Mouse (Mus musculus): ENCODE results near the gene Lrrc29. TPM values are rescaled to one million over a fixed set of nuclear protein-coding genes. Genes with fewer than 3 reads are reported as not detected.
A peak's percentile ranks its signal among the peaks of the same experiment; 100 is the strongest.
"Not testable (repeated sequence)": the region's sequence is repeated elsewhere in the genome, so short reads cannot be mapped to it uniquely, and the experiment has no call there.

The Lrrc29 gene
- total RNA-seq, 2 experiments from 2014 or later = 0.89 to 1.4 TPM

DNA sequence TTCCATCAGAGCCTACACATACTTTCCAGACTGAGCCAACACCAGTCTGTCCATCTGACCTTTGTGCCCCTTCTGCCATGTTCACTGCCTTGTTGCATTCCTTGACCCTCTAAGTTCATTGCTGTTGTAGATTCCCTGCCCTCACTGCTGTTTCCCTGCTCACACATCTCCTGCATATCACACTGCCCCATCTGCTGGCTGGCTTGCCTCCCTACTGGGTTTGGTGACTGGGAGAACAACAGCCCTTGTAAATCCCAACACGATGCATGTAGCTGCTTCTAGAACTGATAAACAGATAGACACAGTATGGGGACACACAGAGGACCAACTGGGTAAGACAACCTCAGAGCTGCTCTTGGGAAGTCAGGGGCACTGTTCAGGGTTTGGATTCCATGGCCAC is 14.4 kb downstream of the Lrrc29 start:
- no peak for DNase-seq (ENCODE audit: low spot score)

DNA sequence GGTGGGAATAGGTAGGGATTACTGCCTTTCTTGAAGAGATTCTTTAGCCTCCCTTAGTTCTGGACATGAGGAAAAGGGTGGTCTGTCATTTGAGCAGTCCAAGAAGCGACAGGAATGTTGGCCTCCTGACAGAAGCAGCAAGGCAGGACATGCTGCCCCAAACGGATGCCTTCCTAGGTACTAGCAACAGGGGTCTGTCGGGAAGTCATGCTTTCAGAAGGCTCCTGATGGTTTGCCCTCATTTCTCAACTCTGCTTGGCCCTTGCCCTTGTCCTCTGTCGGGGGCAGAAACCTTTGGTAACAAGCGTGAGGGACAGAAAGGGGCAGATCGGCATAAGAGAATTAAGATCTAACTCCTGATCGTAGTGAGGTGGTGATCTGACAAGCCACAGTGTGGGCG is 16.0 kb downstream of the Lrrc29 start:
- DNase-seq (ENCODE audit: low spot score) = no peak

GRCm38 (mm10) chr8:105309142-105309847 is 16.8 kb downstream of the Lrrc29 start:
- DNase-seq (ENCODE audit: low spot score) = no peak

- no peak for DNase-seq (ENCODE audit: low spot score)
Measured at GRCm38 (mm10) chr8:105308428-105308827, 17.6 kb downstream of the Lrrc29 start.

DNA sequence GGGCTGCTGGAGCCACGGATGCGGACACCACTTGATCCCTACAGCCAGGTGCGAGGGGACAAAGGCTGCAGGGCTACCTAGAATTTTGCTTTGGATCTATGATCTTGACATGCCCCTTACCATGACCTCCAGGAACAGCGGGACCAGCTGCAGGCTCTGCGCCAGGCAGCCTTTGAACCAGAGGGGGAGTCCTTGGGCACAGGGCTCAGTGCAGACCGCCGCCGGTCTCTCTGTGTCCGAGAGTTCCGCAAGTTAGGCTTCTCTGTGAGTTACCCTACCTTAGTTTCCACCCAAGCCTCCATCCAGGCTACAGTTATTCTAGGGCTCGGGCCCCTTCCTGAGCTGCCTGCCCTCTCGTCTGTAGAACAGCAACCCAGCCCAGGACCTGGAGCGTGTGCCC is 18.4 kb downstream of the Lrrc29 start:
- no peak for DNase-seq (ENCODE audit: low spot score)

- no peak for DNase-seq (ENCODE audit: low spot score)
Measured at GRCm38 (mm10) chr8:105306146-105306691, 19.9 kb downstream of the Lrrc29 start.

GRCm38 (mm10) chr8:105305211-105306145 is 20.6 kb downstream of the Lrrc29 start, which contains the start of gene Elmo3:
Gene Elmo3 (plus strand): TSS chr8:105305601.
- peak; percentile 33 for DNase-seq (ENCODE audit: low spot score)

DNA sequence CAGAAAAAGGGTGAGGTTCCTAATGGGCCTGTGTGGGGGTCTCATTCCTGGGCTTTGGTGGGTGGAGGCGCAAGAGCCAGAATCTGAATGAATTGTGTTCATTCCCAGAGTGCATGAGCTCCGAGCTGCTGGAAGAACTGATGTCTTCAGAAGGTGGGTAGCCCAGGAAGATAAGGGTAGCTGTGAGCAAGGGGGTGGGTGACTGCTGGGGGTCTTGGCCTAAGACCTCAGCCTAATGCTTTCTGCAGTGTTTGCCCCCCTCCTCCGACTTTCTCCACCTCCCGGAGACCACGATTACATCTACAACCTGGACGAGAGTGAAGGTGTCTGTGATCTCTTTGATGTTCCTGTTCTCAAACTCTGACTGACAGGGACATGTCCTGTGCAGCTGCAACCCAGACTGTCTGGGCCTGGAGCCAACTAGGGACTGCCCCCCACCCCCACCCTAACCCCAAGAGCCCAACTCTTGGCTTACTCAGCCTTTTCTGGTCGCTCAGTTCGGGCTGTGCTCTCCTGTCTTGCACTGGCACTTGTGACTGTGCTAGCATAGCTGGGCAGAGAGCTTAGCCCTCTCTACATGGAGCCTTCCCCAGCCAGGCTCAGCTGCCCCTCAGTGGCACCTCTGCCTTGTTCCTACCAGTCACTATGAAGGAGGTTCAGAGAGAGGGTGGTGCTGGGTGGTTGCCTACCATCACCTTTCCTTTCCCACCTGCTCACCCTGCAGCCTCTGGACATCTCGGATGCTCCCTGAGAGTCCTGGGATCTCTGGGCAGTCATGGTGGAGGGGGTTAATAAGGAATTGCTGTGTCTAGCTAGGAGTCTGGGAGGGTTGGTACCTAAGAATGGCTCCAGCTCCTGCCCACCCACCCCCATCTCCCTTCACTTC is 21.5 kb downstream of the Lrrc29 start:
- no peak for DNase-seq (ENCODE audit: low spot score)

GRCm38 (mm10) chr8:105303874-105304273 is 22.2 kb downstream of the Lrrc29 start:
- no peak for DNase-seq (ENCODE audit: low spot score)

- no peak for DNase-seq (ENCODE audit: low spot score)
Measured at GRCm38 (mm10) chr8:105303396-105303795, 22.7 kb downstream of the Lrrc29 start.

DNA sequence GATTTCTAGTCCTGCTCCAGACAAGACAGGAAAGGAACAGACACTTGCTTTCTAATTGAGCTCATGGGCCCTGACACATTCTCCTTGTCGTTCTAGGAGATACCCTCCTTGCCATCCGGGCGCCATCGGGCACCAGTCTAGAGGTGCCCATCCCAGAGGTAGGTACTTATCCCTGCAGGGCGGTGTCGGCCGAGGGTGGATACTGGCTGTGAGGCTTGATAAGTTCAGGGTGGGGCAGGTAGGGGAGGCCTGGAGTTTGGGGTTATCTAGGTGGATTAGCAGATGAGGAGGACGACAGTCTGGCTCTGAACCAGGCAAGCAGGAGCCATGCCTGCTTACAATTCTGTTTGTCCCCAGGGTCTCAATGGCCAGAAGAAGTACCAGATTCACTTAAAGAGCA is 26.1 kb downstream of the Lrrc29 start:
- no peak for DNase-seq (ENCODE audit: low spot score)

- DNase-seq (ENCODE audit: low spot score) = no peak
Measured at GRCm38 (mm10) chr8:105298351-105299252, 27.5 kb downstream of the Lrrc29 start.

DNA sequence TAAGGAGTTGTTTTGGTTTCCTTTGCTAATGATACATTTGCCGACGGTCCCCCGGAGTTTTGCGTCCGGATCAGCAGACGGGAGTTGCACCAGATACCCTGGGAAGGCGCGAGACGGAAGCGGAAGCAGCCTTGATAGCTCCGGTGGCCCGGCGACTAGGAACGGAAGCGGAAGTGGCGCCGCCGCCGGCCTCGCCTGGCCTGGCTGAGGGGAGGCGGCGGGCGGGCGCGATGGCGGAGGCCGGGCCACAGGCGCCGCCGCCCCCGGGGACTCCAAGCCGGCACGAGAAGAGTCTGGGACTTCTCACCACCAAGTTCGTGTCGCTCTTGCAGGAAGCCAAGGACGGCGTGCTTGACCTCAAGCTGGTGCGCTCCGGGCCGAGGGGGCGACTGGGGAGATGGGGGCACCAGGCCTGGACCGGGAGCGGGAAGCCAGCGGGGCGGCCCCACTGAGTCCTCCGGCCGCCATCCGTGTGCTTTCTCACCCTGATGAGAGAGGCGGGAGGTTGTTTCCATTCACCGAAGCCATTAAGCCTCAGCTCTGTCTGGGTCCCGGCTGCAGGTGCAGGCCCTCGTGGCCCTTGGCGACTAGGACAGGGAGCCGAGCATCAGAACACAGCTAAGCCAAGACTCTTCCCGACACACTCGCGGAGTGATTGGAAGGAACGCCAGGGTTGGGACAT is 28.4 kb downstream of the Lrrc29 start, which contains the start of gene E2f4:
Gene E2f4, plus strand, starts transcription at position 153 of the 682 bp plus-strand sequence.
- DNase-seq (ENCODE audit: low spot score) = peak; percentile 91

DNA sequence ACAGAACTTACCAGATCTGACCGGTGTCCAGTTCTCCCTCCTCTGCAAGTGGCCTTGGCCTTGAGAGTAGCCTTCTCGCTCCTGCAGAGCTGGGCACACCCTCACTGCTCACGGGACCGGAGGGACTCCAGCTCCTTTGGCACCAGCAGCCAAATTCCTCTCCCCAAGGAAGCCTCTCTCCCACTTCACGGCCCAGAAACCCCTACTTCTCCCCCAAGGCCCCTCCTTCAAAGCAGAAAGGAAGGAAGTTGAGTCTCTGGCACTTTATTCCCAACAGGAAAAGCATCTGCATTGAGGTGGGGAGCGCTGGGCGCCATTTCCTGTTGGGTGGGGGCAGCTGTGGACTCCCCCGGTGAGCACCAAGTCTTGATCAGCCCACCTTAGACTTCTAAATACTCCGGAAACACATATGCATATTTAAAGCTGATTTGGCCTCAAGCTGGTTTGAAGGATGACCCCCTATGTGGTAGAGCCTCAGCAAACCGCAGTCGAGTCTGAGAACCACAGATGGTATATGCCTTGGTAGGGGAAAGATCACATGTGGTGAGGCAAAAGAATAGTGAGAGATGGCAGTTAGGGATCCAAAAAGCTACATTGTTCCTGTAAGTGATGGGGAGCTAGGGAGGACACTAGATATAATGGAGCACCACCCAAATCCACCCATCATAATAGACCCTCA is 30.0 kb downstream of the Lrrc29 start, which contains the start of gene Exoc3l:
Gene Exoc3l, minus strand, starts transcription at position 207 of the 679 bp plus-strand sequence.
- no peak for DNase-seq (ENCODE audit: low spot score)

GRCm38 (mm10) chr8:105295256-105295655 is 30.8 kb downstream of the Lrrc29 start:
- no peak for DNase-seq (ENCODE audit: low spot score)

DNA sequence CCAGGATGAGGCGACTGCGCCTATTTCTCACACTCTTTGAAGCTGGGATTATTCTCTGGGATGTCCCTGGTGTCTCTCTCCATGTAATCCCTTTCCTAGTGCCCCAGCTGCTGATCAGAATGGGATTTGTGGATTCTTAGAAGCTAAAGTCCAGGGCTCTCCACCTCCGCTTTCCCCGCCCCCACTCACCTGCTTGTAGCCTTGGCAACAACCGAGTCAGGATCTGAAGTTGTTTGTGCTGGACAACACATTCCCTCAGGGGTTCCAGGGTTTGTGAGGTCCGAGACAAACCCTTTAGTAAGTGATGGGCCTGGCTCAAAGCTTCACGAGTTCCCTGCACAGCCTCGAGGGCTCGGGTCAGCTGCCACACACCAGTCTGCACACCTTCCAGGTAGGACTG is 31.3 kb downstream of the Lrrc29 start:
- DNase-seq (ENCODE audit: low spot score) = no peak

- DNase-seq (ENCODE audit: low spot score) = no peak
Measured at GRCm38 (mm10) chr8:105293405-105293804, 32.7 kb downstream of the Lrrc29 start.

- DNase-seq (ENCODE audit: low spot score) = no peak
Measured at GRCm38 (mm10) chr8:105292471-105292870, 33.6 kb downstream of the Lrrc29 start.

GRCm38 (mm10) chr8:105291802-105292201 is 34.3 kb downstream of the Lrrc29 start:
- DNase-seq (ENCODE audit: low spot score) = not testable (repeated sequence)
